Mouse (Mus musculus) neutrophil, adult 65 days (primary cell): ENCODE data around the gene Erap1. TPM values are rescaled to one million over a fixed set of nuclear protein-coding genes. Genes with fewer than 3 reads are reported as not detected.

ENCODE experiments used
- total RNA-seq: library from RNA; stranded (reverse); gene quantifications from 2 replicates; pipeline ENCODE4 v1.2.4, GENCODE M21; 2023

The Erap1 gene
- 15.1 and 24.4 TPM in 2 replicates for total RNA-seq

GRCm38 (mm10) chr13:74638793-74639711, at the start of gene Erap1:
Gene Erap1 (plus strand): TSS chr13:74639568.

Other genes with a start within 250 kb of the Erap1 start
- gene Zfp72, start 248.7 kb upstream of the Erap1 start, total RNA-seq, result 0.16 and 0.19 TPM in 2 replicates
- 1,772 and 1,811 TPM in 2 replicates for gene Ftl1-ps1, start 239.9 kb upstream of the Erap1 start, total RNA-seq
- gene Zfp825, start 145.6 kb upstream of the Erap1 start, total RNA-seq, result 4.7 and 5.0 TPM in 2 replicates
- gene Cast, start 169.2 kb downstream of the Erap1 start, total RNA-seq, result 186 and 191 TPM in 2 replicates